Mouse (Mus musculus) CD8-positive naive resting alpha-beta T cell, adult 57 days (primary cell): ENCODE results near the gene Gm2012. TPM values are rescaled to one million over a fixed set of nuclear protein-coding genes. Genes with fewer than 3 reads are reported as not detected.

ENCODE experiments used
- total RNA-seq: library from RNA; stranded (reverse); gene quantifications from one replicate; pipeline ENCODE4 v1.2.4, GENCODE M21; 2023

The Gm2012 gene
- total RNA-seq: not detected

DNA sequence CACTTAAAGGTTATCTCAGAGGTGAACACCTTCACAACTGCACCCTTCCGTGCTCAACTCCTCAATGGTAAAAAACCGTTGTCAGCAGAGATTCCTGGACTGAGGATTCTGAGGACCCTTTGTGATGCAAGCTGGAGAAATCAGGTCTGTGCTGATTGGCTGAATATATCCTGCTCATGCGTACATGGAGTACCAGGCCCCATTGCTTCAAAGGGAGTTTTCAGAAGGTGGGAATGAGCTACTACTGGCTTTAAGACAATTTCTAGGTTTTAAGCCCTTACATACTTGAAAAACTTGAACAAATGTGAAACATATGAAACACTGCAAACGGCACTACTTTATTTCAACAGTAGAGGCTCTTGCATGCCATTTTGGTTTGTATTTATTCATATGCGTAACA lies at the start of gene Gm2012:
Gene Gm2012 (minus strand): TSS at position 101 of the 400 bp plus-strand sequence.

Other genes with a start within 250 kb of the Gm2012 start
- gene Gm5168, start 180.3 kb downstream of the Gm2012 start, total RNA-seq: not detected
- gene Gm2030, start 78.7 kb upstream of the Gm2012 start, total RNA-seq: not detected